Mouse (Mus musculus): ENCODE measurements around the gene Gm11236. TPM values are rescaled to one million over a fixed set of nuclear protein-coding genes. Genes with fewer than 3 reads are reported as not detected.
A peak's percentile ranks its signal among the peaks of the same experiment; 100 is the strongest.
"Not testable (repeated sequence)": the region's sequence is repeated elsewhere in the genome, so short reads cannot be mapped to it uniquely, and the experiment has no call there.

Gene Gm11236
- polyA plus RNA-seq (2014; fragmentation: Nextera tagmentation; extraction: Ambion mirVana): not detected in 2 replicates

DNA sequence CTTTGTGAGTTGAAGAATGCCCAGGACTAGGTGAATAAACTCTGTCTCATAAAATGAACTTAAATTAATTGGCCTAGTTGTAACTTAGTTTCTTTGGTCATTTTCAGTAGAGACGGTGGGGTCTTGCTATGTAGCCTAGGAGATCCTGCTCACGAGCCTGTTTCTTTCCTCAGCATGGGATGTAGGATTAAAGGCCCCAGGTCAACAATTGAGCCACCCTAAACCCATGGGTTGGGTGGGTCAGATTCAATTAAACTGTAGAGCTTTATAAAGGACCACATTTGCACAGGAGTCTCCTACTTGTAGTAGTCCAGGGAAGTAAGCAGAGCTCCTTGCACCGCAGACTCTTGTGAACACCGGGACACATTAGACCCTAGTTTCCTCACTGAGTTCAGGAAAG lies at the start of gene Gm11236:
Gene Gm11236 (plus strand): TSS at position 301 of the 400 bp plus-strand sequence.
- ATAC-seq (ENCODE audit: low FRiP score, low TSS enrichment); H3K27ac ChIP-seq (replicated peaks; ENCODE audit: low read depth, low read length); DNase-seq; H3K27me3 ChIP-seq (ENCODE audit: control insufficient read depth, insufficient read depth, low read length); H3K4me2 ChIP-seq (ENCODE audit: low read length); H3K9ac ChIP-seq (replicated peaks; ENCODE audit: low read length); H3K4me1 ChIP-seq (ENCODE audit: control insufficient read depth, insufficient read depth, low read length); H3K4me3 ChIP-seq (replicated peaks; ENCODE audit: low read depth, low read length); H3K9me3 ChIP-seq (ENCODE audit: control insufficient read depth, low read length); H3K36me3 ChIP-seq (ENCODE audit: control insufficient read depth, insufficient read depth, low read length): not testable (repeated sequence)
- no CpG with 5 or more reads among the region's 4 CpGs for WGBS

DNA sequence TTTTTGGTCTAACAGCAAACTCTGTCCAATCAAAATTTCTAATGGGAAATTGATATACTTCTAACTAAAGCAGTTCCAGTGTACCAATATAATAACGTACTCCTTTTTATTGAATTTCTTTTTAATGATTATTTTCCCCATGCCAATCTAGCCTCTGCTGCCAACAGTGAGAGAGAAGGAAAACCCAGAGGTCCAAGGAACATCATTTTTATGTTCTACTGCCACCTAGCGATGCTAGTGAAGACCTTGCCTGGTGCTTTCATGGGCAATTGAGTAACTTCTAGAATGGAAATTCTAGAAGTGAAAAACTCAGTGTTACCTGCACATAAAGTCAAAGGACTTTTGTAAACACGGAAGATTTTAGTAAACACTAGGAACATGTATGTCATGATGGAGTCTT lies 38.7 kb upstream of the Gm11236 start:
- Histone ChIP-seq H3K4me3 (replicated peaks; ENCODE audit: low read depth, low read length) (no peak overlapping the region), H3K27me3 (ENCODE audit: control insufficient read depth, insufficient read depth, low read length) (no peaks in the 10 kb centered on the region), H3K4me2 (ENCODE audit: low read length) (no peak overlapping the region), H3K9me3 (ENCODE audit: control insufficient read depth, low read length) (no peaks in the 10 kb centered on the region), H3K27ac (replicated peaks; ENCODE audit: low read depth, low read length) (no peak overlapping the region), H3K4me1 (ENCODE audit: control insufficient read depth, insufficient read depth, low read length) (no peaks in the 10 kb centered on the region), H3K36me3 (ENCODE audit: control insufficient read depth, insufficient read depth, low read length) (no peaks in the 10 kb centered on the region), H3K9ac (replicated peaks; ENCODE audit: low read length) (no peak overlapping the region)
- DNase-seq (peak; percentile 92), ATAC-seq (ENCODE audit: low FRiP score, low TSS enrichment) (peak; percentile 60; the same call in 1 of the 2 replicates)
- WGBS: 10% methylated on average over 3 of the region's 3 CpGs

- DNase-seq; H3K27me3 ChIP-seq (ENCODE audit: control insufficient read depth, insufficient read depth, low read length); H3K36me3 ChIP-seq (ENCODE audit: control insufficient read depth, insufficient read depth, low read length); H3K9ac ChIP-seq (replicated peaks; ENCODE audit: low read length); ATAC-seq (ENCODE audit: low FRiP score, low TSS enrichment); H3K4me3 ChIP-seq (replicated peaks; ENCODE audit: low read depth, low read length); H3K4me2 ChIP-seq (ENCODE audit: low read length); H3K4me1 ChIP-seq (ENCODE audit: control insufficient read depth, insufficient read depth, low read length); H3K27ac ChIP-seq (replicated peaks; ENCODE audit: low read depth, low read length); H3K9me3 ChIP-seq (ENCODE audit: control insufficient read depth, low read length): not testable (repeated sequence)
- WGBS: no CpG with 5 or more reads among the region's 3 CpGs
Observed at GRCm38 (mm10) chr4:73607581-73607980, 30.3 kb upstream of the Gm11236 start, which contains the start of gene Gm11238. Gene Gm11238, plus strand, starts transcription at chr4:73607881.

DNA sequence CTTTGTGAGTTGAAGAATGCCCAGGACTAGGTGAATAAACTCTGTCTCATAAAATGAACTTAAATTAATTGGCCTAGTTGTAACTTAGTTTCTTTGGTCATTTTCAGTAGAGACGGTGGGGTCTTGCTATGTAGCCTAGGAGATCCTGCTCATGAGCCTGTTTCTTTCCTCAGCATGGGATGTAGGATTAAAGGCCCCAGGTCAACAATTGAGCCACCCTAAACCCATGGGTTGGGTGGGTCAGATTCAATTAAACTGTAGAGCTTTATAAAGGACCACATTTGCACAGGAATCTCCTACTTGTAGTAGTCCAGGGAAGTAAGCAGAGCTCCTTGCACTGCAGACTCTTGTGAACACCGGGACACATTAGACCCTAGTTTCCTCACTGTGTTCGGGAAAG lies 15.2 kb upstream of the Gm11236 start, which contains the start of gene Gm11237:
Gene Gm11237 (plus strand): TSS at position 301 of the 400 bp plus-strand sequence.
- H3K4me1 ChIP-seq (ENCODE audit: control insufficient read depth, insufficient read depth, low read length); ATAC-seq (ENCODE audit: low FRiP score, low TSS enrichment); H3K4me3 ChIP-seq (replicated peaks; ENCODE audit: low read depth, low read length); H3K9me3 ChIP-seq (ENCODE audit: control insufficient read depth, low read length); H3K4me2 ChIP-seq (ENCODE audit: low read length); H3K9ac ChIP-seq (replicated peaks; ENCODE audit: low read length); DNase-seq; H3K36me3 ChIP-seq (ENCODE audit: control insufficient read depth, insufficient read depth, low read length); H3K27me3 ChIP-seq (ENCODE audit: control insufficient read depth, insufficient read depth, low read length); H3K27ac ChIP-seq (replicated peaks; ENCODE audit: low read depth, low read length): not testable (repeated sequence)
- WGBS: no CpG with 5 or more reads among the region's 3 CpGs

GRCm38 (mm10) chr4:73661864-73662263 lies 23.9 kb downstream of the Gm11236 start:
- H3K4me2 ChIP-seq (ENCODE audit: low read length); DNase-seq: not testable (repeated sequence)

GRCm38 (mm10) chr4:73668054-73668453 lies 30.1 kb downstream of the Gm11236 start, which contains the start of gene Gm11239:
Gene Gm11239, plus strand, starts transcription at chr4:73668354.
- H3K27me3 ChIP-seq (ENCODE audit: control insufficient read depth, insufficient read depth, low read length); H3K4me3 ChIP-seq (replicated peaks; ENCODE audit: low read depth, low read length); H3K9ac ChIP-seq (replicated peaks; ENCODE audit: low read length); H3K9me3 ChIP-seq (ENCODE audit: control insufficient read depth, low read length); H3K36me3 ChIP-seq (ENCODE audit: control insufficient read depth, insufficient read depth, low read length); H3K27ac ChIP-seq (replicated peaks; ENCODE audit: low read depth, low read length); H3K4me1 ChIP-seq (ENCODE audit: control insufficient read depth, insufficient read depth, low read length); DNase-seq; ATAC-seq (ENCODE audit: low FRiP score, low TSS enrichment); H3K4me2 ChIP-seq (ENCODE audit: low read length): not testable (repeated sequence)
- WGBS: no CpG with 5 or more reads among the region's 4 CpGs

More at GRCm38 (mm10) chr4:73661864-73662263, 23.9 kb downstream of the Gm11236 start:
- not testable (repeated sequence) for H3K9me3 ChIP-seq (ENCODE audit: control insufficient read depth, low read length); ATAC-seq (ENCODE audit: low FRiP score, low TSS enrichment); H3K4me3 ChIP-seq (replicated peaks; ENCODE audit: low read depth, low read length); H3K27ac ChIP-seq (replicated peaks; ENCODE audit: low read depth, low read length); H3K27me3 ChIP-seq (ENCODE audit: control insufficient read depth, insufficient read depth, low read length); H3K36me3 ChIP-seq (ENCODE audit: control insufficient read depth, insufficient read depth, low read length); H3K4me1 ChIP-seq (ENCODE audit: control insufficient read depth, insufficient read depth, low read length); H3K9ac ChIP-seq (replicated peaks; ENCODE audit: low read length)
- WGBS: 95% methylated on average over 4 of the region's 4 CpGs

DNA sequence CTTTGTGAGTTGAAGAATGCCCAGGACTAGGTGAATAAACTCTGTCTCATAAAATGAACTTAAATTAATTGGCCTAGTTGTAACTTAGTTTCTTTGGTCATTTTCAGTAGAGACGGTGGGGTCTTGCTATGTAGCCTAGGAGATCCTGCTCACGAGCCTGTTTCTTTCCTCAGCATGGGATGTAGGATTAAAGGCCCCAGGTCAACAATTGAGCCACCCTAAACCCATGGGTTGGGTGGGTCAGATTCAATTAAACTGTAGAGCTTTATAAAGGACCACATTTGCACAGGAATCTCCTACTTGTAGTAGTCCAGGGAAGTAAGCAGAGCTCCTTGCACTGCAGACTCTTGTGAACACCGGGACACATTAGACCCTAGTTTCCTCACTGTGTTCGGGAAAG lies 45.3 kb downstream of the Gm11236 start, which contains the start of gene Gm428:
Gene Gm428 (plus strand): TSS at position 301 of the 400 bp plus-strand sequence.
- H3K4me1 ChIP-seq (ENCODE audit: control insufficient read depth, insufficient read depth, low read length); H3K36me3 ChIP-seq (ENCODE audit: control insufficient read depth, insufficient read depth, low read length); H3K9ac ChIP-seq (replicated peaks; ENCODE audit: low read length); H3K9me3 ChIP-seq (ENCODE audit: control insufficient read depth, low read length); DNase-seq; H3K27me3 ChIP-seq (ENCODE audit: control insufficient read depth, insufficient read depth, low read length); H3K27ac ChIP-seq (replicated peaks; ENCODE audit: low read depth, low read length); ATAC-seq (ENCODE audit: low FRiP score, low TSS enrichment); H3K4me3 ChIP-seq (replicated peaks; ENCODE audit: low read depth, low read length); H3K4me2 ChIP-seq (ENCODE audit: low read length): not testable (repeated sequence)
- WGBS: 100% methylated on average over 1 of the region's 4 CpGs

Other genes starting within 250 kb of the Gm11236 start
- gene Gm11487, start 233.0 kb upstream of the Gm11236 start, polyA plus RNA-seq (2014; fragmentation: Nextera tagmentation; extraction: Ambion mirVana): not detected in 2 replicates
- not detected in 2 replicates for gene Gm11238, start 30.2 kb upstream of the Gm11236 start, polyA plus RNA-seq (2014; fragmentation: Nextera tagmentation; extraction: Ambion mirVana)
- gene Gm11237, start 15.1 kb upstream of the Gm11236 start, polyA plus RNA-seq (2014; fragmentation: Nextera tagmentation; extraction: Ambion mirVana): not detected in 2 replicates
- gene Gm11239, start 30.2 kb downstream of the Gm11236 start, polyA plus RNA-seq (2014; fragmentation: Nextera tagmentation; extraction: Ambion mirVana): not detected in 2 replicates
- not detected in 2 replicates for gene Gm428, start 45.4 kb downstream of the Gm11236 start, polyA plus RNA-seq (2014; fragmentation: Nextera tagmentation; extraction: Ambion mirVana)
- 0.39 and 0.50 TPM in 2 replicates for gene Rasef, start 152.9 kb downstream of the Gm11236 start, polyA plus RNA-seq (2014; fragmentation: Nextera tagmentation; extraction: Ambion mirVana)
- gene Gm11758, start 238.1 kb downstream of the Gm11236 start, polyA plus RNA-seq (2014; fragmentation: Nextera tagmentation; extraction: Ambion mirVana): not detected in 2 replicates

Data from midbrain, embryonic 14.5 days (tissue).